Mouse (Mus musculus) MEL (cell line): ENCODE results near the gene Vps53.

ENCODE experiments used
- CTCF ChIP-seq, 3 experiments: IDR thresholded peaks in 2 of 3; conservative IDR thresholded peaks in 1 of 3; 2 replicates each; pipeline ENCODE4 v1.5.1; 2011 to 2012; ENCODE audit warnings: low read length in 3 of 3, low read depth in 2 of 3, mild to moderate bottlenecking in 2 of 3, improper control_type of control experiment in 1 of 3, inconsistent platforms in 1 of 3, mixed read lengths in 1 of 3, moderate library complexity in 1 of 3; ENCODE audit not compliant: control insufficient read depth in 1 of 3, insufficient read depth in 1 of 3, poor library complexity in 1 of 3, severe bottlenecking in 1 of 3
- GABPA ChIP-seq: IDR thresholded peaks from 2 replicates; pipeline ENCODE4 v1.6.1; 2012; ENCODE audit warnings: low read depth, mild to moderate bottlenecking, inconsistent platforms, low read length, improper control_type of control experiment, moderate library complexity
- GATA1 ChIP-seq: IDR thresholded peaks from 2 replicates; pipeline ENCODE4 v1.6.1; 2011; ENCODE audit warnings: low read depth, low read length, improper control_type of control experiment
- HCFC1 ChIP-seq: IDR thresholded peaks from 2 replicates; pipeline ENCODE4 v1.6.1; 2012; ENCODE audit warnings: low read depth, mild to moderate bottlenecking, inconsistent platforms, low read length, improper control_type of control experiment, moderate library complexity
- MXI1 ChIP-seq: IDR thresholded peaks from 2 replicates; pipeline ENCODE4 v1.6.1; 2011; ENCODE audit warnings: mild to moderate bottlenecking, low read depth, low read length, improper control_type of control experiment
- NRF1 ChIP-seq: IDR thresholded peaks from 2 replicates; pipeline ENCODE4 v1.6.1; 2014; ENCODE audit warnings: low read depth, mild to moderate bottlenecking, inconsistent platforms, low read length, improper control_type of control experiment, moderate library complexity; ENCODE audit not compliant: poor library complexity, insufficient read depth, severe bottlenecking
- RAD21 ChIP-seq: IDR thresholded peaks from 2 replicates; pipeline ENCODE4 v1.6.1; 2011; ENCODE audit warnings: mild to moderate bottlenecking, low read depth, low read length, improper control_type of control experiment
- SIN3A ChIP-seq: IDR thresholded peaks from 2 replicates; pipeline ENCODE4 v1.6.1; 2012; ENCODE audit warnings: low read length, improper control_type of control experiment, inconsistent platforms
- TAL1 ChIP-seq: IDR thresholded peaks from 2 replicates; pipeline ENCODE4 v1.6.1; 2012; ENCODE audit warnings: mild to moderate bottlenecking, inconsistent platforms, low read length, moderate library complexity, mixed read lengths
- TBP ChIP-seq: IDR thresholded peaks from 2 replicates; pipeline ENCODE4 v1.8.0; 2011; ENCODE audit warnings: low read depth, low read length, improper control_type of control experiment
- TCF12 ChIP-seq: IDR thresholded peaks from 2 replicates; pipeline ENCODE4 v1.6.1; 2014; ENCODE audit warnings: low read depth, mild to moderate bottlenecking, inconsistent platforms, low read length, improper control_type of control experiment, moderate library complexity
- USF2 ChIP-seq, 2 experiments: IDR thresholded peaks; 2 replicates each; pipeline ENCODE4 v1.6.1; 2011 to 2012; ENCODE audit warnings: improper control_type of control experiment in 2 of 2, low read length in 2 of 2, borderline replicate concordance in 1 of 2, inconsistent platforms in 1 of 2, low read depth in 1 of 2, mild to moderate bottlenecking in 1 of 2; ENCODE audit not compliant: insufficient read depth in 1 of 2

DNA sequence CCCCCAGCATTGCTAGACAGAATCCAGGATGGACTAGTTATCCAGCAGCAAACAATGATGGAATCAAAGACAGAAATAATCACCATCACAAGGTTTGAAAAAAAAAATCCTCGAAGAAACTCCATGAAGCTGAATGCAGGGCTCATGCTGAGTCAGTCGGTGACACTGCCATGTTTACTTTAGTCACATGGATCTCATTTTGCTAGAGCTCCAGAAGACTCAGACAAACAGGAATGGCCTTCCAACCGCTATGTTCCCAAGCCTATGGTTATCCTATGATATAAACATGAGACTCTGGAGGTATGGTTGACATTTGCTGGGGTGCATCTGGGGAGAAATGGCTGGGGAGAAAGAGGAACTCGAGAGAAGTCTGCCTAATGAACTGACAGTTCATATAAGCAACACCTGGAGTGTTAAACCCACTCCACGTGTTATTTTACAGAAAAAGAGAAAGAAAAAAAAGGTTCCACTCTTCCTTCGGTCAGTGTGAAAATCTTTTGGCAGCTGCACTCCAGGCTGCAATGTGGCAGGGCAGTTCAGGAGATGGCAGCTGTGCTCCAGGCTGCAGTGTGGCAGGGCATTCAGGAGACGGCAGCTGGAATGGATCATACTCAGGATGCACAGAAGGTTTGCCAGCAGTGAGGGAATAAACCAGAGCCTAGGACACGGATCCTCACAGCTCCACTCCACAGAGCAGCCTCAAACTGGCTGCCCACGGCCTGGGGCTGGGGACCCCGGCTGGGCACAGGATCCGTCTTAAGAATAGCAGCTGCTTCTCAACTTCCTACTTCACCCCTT is 105.0 kb downstream of the Vps53 start:
- no peak for TF ChIP-seq CTCF (IDR thresholded peaks at IDR 0.05 in 2 of 3, conservative IDR thresholded peaks at IDR 0.05 in 1 of 3; ENCODE audit: control insufficient read depth in 1 of 3, insufficient read depth in 1 of 3, low read depth in 2 of 3, low read length in 3 of 3, poor library complexity in 1 of 3, severe bottlenecking in 1 of 3)
- TF ChIP-seq SIN3A = no peak
- no peak for TF ChIP-seq USF2 (IDR thresholded peaks at IDR 0.05; ENCODE audit: borderline replicate concordance in 1 of 2, insufficient read depth in 1 of 2, low read depth in 1 of 2, low read length in 2 of 2)
- no peak for TF ChIP-seq HCFC1
- TF ChIP-seq TAL1 = no peak
- TF ChIP-seq RAD21 = no peak
- no peak for TF ChIP-seq GATA1
- TF ChIP-seq NRF1 = no peak
- no peak for TF ChIP-seq GABPA
- TF ChIP-seq MXI1 = no peak
- no peak for TF ChIP-seq TCF12
- no peak for TF ChIP-seq TBP
